ENCODE assay signal across 10 mouse cellular contexts in genomic region chr7:101050724-101051550, GRCm38 (mm10). TPM values are rescaled to one million over a fixed set of nuclear protein-coding genes. Genes with fewer than 3 reads are reported as not detected.
A peak's percentile ranks its signal among the peaks of the same experiment; 100 is the strongest.
DNase-seq lines count a peak whose midpoint lies in the region; ATAC-seq and TF ChIP-seq lines count a peak whose summit lies in the region.
"Had no signal": no experiment of that assay in that cellular context is flagged by ENCODE, and none has a peak within 500 bp of the region (broad histone marks: within the 10 kb centered on the region; RNA-seq: fewer than 3 reads in every experiment).

No protein-coding gene starts in this region.

- H3K4me2 ChIP-seq in lung, embryonic 16.5 days (ENCODE audit: low read depth, low read length), result no peak overlapping the region
- no peak overlapping the region for H3K4me2 ChIP-seq in embryonic facial prominence, embryonic 12.5 days (replicated peaks)
- H3K4me2 ChIP-seq: neural tube, embryonic 12.5 days had no signal

- no peak overlapping the region for H3K9ac ChIP-seq in lung, embryonic 16.5 days (ENCODE audit: low read length)
- H3K9ac ChIP-seq in embryonic facial prominence, embryonic 12.5 days, result 0 out of 2 replicates have a peak overlapping the region, but pooled peaks have one; percentile 2
- H3K9ac ChIP-seq: neural tube, embryonic 12.5 days had no signal

- H3K4me3 ChIP-seq in lung, embryonic 16.5 days (ENCODE audit: low read length), result no peak overlapping the region
- H3K4me3 ChIP-seq in lung, adult 2 months (replicated peaks; ENCODE audit: extremely low read depth, low read depth, low read length), result no peak overlapping the region
- no peak overlapping the region for H3K4me3 ChIP-seq in embryonic facial prominence, embryonic 12.5 days
- H3K4me3 ChIP-seq: left cerebral cortex, adult 2 months; neural tube, embryonic 12.5 days had no signal

- H3K4me1 ChIP-seq in lung, embryonic 16.5 days (replicated peaks; ENCODE audit: control insufficient read depth, insufficient read depth, low read length), result peaks cover 8% of the 10 kb centered on the region
- H3K4me1 ChIP-seq in lung, adult 2 months (ENCODE audit: control insufficient read depth, insufficient read depth, low read length), result peaks cover 4% of the 10 kb centered on the region
- H3K4me1 ChIP-seq in embryonic facial prominence, embryonic 12.5 days, result no peaks in the 10 kb centered on the region
- H3K4me1 ChIP-seq: neural tube, embryonic 12.5 days had no signal

- WGBS in lung, embryonic 16.5 days, result 66% methylated on average over 13 of the region's 13 CpGs
- WGBS in lung, adult 2 months, result 54% methylated on average over 13 of the region's 13 CpGs
- WGBS in embryonic facial prominence, embryonic 12.5 days, result 72% methylated on average over 13 of the region's 13 CpGs

- ATAC-seq in lung, embryonic 16.5 days (ENCODE audit: low read depth), result 0 out of 2 replicates have a peak, but pooled peaks have one; percentile 2
- ATAC-seq in embryonic facial prominence, embryonic 12.5 days (ENCODE audit: insufficient number of reproducible peaks, insufficient read depth, low FRiP score, low TSS enrichment), result no peak; the same call in 1 of the 2 replicates
- peak; percentile 91 for ATAC-seq in megakaryocyte, adult 5-6 weeks (ENCODE audit: poor library complexity, severe bottlenecking)

- TF ChIP-seq CTCF in lung, adult 2 months (IDR thresholded peaks at IDR 0.05; ENCODE audit: insufficient read depth, low read length), result no peak

- H3K27me3 ChIP-seq in lung, embryonic 16.5 days (ENCODE audit: control insufficient read depth, insufficient read depth, low read depth, low read length), result no peaks in the 10 kb centered on the region
- H3K27me3 ChIP-seq in embryonic facial prominence, embryonic 12.5 days, result no peaks in the 10 kb centered on the region
- H3K27me3 ChIP-seq: neural tube, embryonic 12.5 days had no signal

- H3K27ac ChIP-seq in lung, embryonic 16.5 days (ENCODE audit: low read length), result peak overlapping the region; percentile 18
- no peak overlapping the region for H3K27ac ChIP-seq in embryonic facial prominence, embryonic 12.5 days
- H3K27ac ChIP-seq: left cerebral cortex, adult 2 months; neural tube, embryonic 12.5 days had no signal

- no peaks in the 10 kb centered on the region for H3K36me3 ChIP-seq in lung, embryonic 16.5 days (ENCODE audit: control insufficient read depth, insufficient read depth, low read length)
- H3K36me3 ChIP-seq in embryonic facial prominence, embryonic 12.5 days, result no peaks in the 10 kb centered on the region
- H3K36me3 ChIP-seq: neural tube, embryonic 12.5 days had no signal

- no peak for TF ChIP-seq POLR2A in lung, adult 2 months (IDR thresholded peaks at IDR 0.05; ENCODE audit: borderline replicate concordance, extremely low read depth, low read depth, low read length)

- DNase-seq in adrenal gland, adult (ENCODE audit: inconsistent age in 2 of 2, low spot score in 1 of 2), result peak; percentile 62 to 79
- no peak for DNase-seq in adrenal gland, adult 8-10 months
- no peak for DNase-seq in lung, adult 2 months
- DNase-seq in spleen, postnatal 10 days (ENCODE audit: low spot score in 2 of 2), result no peak
- DNase-seq in cerebellum, adult 11 months, result no peak

- no peaks in the 10 kb centered on the region for H3K9me3 ChIP-seq in lung, embryonic 16.5 days (ENCODE audit: control insufficient read depth, low read length)
- no peaks in the 10 kb centered on the region for H3K9me3 ChIP-seq in embryonic facial prominence, embryonic 12.5 days
- H3K9me3 ChIP-seq: neural tube, embryonic 12.5 days had no signal

RNA-seq across cellular contexts. Expression of gene P2ry2, which starts 38.3 kb away (rescaled TPM):
- total RNA-seq in adrenal gland, adult 8-10 months (2022), result 1 to 10 TPM; 1.4 to 6.4 (median 3.0) TPM
- polyA plus RNA-seq in lung, embryonic 16.5 days (2015; fragmentation: Nextera tagmentation; extraction: Ambion mirVana), result 4.5 and 4.8 TPM in 2 replicates
- 25.0 and 25.2 TPM in 2 replicates for polyA plus RNA-seq in lung, adult 2 months (2012; rRNA removed)
- polyA plus RNA-seq in embryonic facial prominence, embryonic 12.5 days (2016; fragmentation: Nextera tagmentation; extraction: Ambion mirVana), result 0.83 and 1.2 TPM in 2 replicates
- 1.6 and 2.1 TPM in 2 replicates for total RNA-seq in megakaryocyte, adult 5-6 weeks (2015)
- total RNA-seq in megakaryocyte, adult 5-6 weeks (2017), result 3.6 and 3.7 TPM in 2 replicates

RNA-seq across cellular contexts. Expression of gene Fchsd2, which starts 41.7 kb away (rescaled TPM):
- total RNA-seq in adrenal gland, adult 8-10 months (2022), result 10 to 100 TPM; 20.9 to 53.3 (median 33.8) TPM
- 21.8 and 22.3 TPM in 2 replicates for polyA plus RNA-seq in lung, embryonic 16.5 days (2015; fragmentation: Nextera tagmentation; extraction: Ambion mirVana)
- polyA plus RNA-seq in lung, adult 2 months (2012; rRNA removed), result 10.9 and 14.7 TPM in 2 replicates
- 29.4 and 31.5 TPM in 2 replicates for polyA plus RNA-seq in embryonic facial prominence, embryonic 12.5 days (2016; fragmentation: Nextera tagmentation; extraction: Ambion mirVana)
- total RNA-seq in megakaryocyte, adult 5-6 weeks (2015), result 19.7 and 22.1 TPM in 2 replicates
- total RNA-seq in megakaryocyte, adult 5-6 weeks (2017), result 17.2 and 18.1 TPM in 2 replicates

Comparison
In these comparisons a context has a peak if more than half of its experiments do, and no peak if none do; other contexts are left out.
1. DNase-seq: peak in adrenal gland, adult (2 of 2); none in adrenal gland, adult 8-10 months (single experiment), lung, adult 2 months (single experiment), spleen, postnatal 10 days (0 of 2) and cerebellum, adult 11 months (single experiment).